Mouse (Mus musculus): ENCODE measurements around the gene Ece2.

The Ece2 gene

GRCm38 (mm10) chr16:20692241-20692965 lies 62.8 kb downstream of the Ece2 start:
- no peak for DNase-seq

- peak; percentile 90 to 94 for DNase-seq
These were observed 63.6 kb downstream of the Ece2 start, which contains the start of gene Fam131a for GRCm38 (mm10) chr16:20693111-20693701. Gene Fam131a, plus strand, starts transcription at chr16:20693241.

GRCm38 (mm10) chr16:20694781-20695180 lies 65.2 kb downstream of the Ece2 start:
- DNase-seq: peak; percentile 35 to 45

DNA sequence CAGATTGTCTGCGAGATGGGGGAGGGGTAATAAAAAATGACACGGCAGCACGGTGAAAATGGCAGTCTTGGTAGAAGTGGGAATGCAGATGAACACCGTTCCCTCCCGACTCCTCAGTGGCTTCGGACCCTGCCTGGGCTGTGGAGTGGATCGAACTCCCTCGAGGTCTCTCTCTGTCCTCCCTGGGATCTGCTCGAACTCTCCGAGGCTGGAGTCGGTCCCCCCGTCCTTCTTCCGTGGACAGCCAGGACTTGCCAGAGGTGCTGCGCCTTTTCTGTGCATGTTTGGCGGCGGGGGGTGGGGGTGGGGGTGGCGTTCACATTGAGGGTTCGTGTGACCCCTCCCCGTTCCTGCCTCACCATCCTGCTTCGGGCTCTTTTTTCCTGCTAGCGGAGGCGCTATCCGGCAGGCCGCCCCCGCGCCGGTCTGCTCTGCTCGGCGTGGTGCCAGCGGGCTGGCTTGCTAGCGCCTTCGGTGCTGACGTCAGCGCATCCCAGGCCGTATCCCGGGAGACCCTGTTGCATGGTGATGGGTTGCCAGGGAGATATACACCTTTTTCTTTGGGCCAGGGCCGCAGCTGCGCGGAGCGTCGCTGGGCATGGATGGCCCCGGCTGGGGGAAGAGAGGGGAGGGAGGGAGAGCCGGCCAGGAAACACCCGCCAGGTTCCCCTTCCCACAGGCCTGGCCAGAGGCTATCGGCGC lies 66.1 kb downstream of the Ece2 start:
- peak; percentile 91 to 93 for DNase-seq

Data from kidney, postnatal 36 days (tissue).